In genomic region chr9:79765329-79765728, GRCm38 (mm10) we compare ENCODE assay signal across 22 mouse cellular contexts. TPM values are rescaled to one million over a fixed set of nuclear protein-coding genes. Genes with fewer than 3 reads are reported as not detected.
DNase-seq lines count a peak whose midpoint lies in the region; ATAC-seq and TF ChIP-seq lines count a peak whose summit lies in the region.
"Had no signal": no experiment of that assay in that cellular context is flagged by ENCODE, and none has a peak within 500 bp of the region (broad histone marks: within the 10 kb centered on the region; RNA-seq: fewer than 3 reads in every experiment).

No protein-coding gene starts in this region.

- no peaks in the 10 kb centered on the region for H3K4me1 ChIP-seq in intestine, embryonic 15.5 days (replicated peaks)
- no peaks in the 10 kb centered on the region for H3K4me1 ChIP-seq in intestine, postnatal 0 days (replicated peaks; ENCODE audit: control insufficient read depth, insufficient read depth, low read length)
- no peaks in the 10 kb centered on the region for H3K4me1 ChIP-seq in stomach, embryonic 15.5 days
- H3K4me1 ChIP-seq in stomach, postnatal 0 days (replicated peaks; ENCODE audit: control insufficient read depth, insufficient read depth), result no peaks in the 10 kb centered on the region
- H3K4me1 ChIP-seq in lung, embryonic 16.5 days (replicated peaks; ENCODE audit: control insufficient read depth, insufficient read depth, low read length), result peaks cover 10% of the 10 kb centered on the region
- H3K4me1 ChIP-seq: embryonic facial prominence, embryonic 15.5 days; limb, embryonic 12.5 days had no signal

- 0 out of 2 replicates have a peak, but pooled peaks have one; percentile 30 for ATAC-seq in intestine, embryonic 15.5 days
- no peak for ATAC-seq in intestine, postnatal 0 days
- ATAC-seq in stomach, embryonic 15.5 days (ENCODE audit: insufficient read depth, low FRiP score, low read depth), result peak; percentile 43; the same call in 1 of the 2 replicates
- ATAC-seq in stomach, postnatal 0 days (ENCODE audit: low FRiP score, low TSS enrichment), result no peak
- ATAC-seq in lung, embryonic 16.5 days (ENCODE audit: low read depth), result peak; percentile 76
- ATAC-seq in frontal cortex, adult (ENCODE audit: low TSS enrichment), result no peak
- ATAC-seq: forebrain, embryonic 15.5 days; liver, embryonic 12.5 days; midbrain, embryonic 15.5 days had no signal

- no peaks in the 10 kb centered on the region for H3K9me3 ChIP-seq in intestine, embryonic 15.5 days
- no peaks in the 10 kb centered on the region for H3K9me3 ChIP-seq in intestine, postnatal 0 days (ENCODE audit: control insufficient read depth)
- no peaks in the 10 kb centered on the region for H3K9me3 ChIP-seq in stomach, embryonic 15.5 days
- no peaks in the 10 kb centered on the region for H3K9me3 ChIP-seq in stomach, postnatal 0 days (ENCODE audit: control insufficient read depth, low read length)
- H3K9me3 ChIP-seq in lung, embryonic 16.5 days (ENCODE audit: control insufficient read depth, low read length), result no peaks in the 10 kb centered on the region
- H3K9me3 ChIP-seq: embryonic facial prominence, embryonic 15.5 days; forebrain, embryonic 15.5 days; heart, embryonic 13.5 days; limb, embryonic 12.5 days; liver, embryonic 12.5 days; midbrain, embryonic 15.5 days; neural tube, embryonic 13.5 days had no signal

- TF ChIP-seq EP300 in stomach, postnatal 0 days (optimal IDR thresholded peaks at IDR 0.05), result no peak

- no peak for DNase-seq in stomach, postnatal 0 days (ENCODE audit: low spot score)
- peak; percentile 39 for DNase-seq in yolk sac, embryonic 10.5 days (ENCODE audit: low spot score)
- DNase-seq in gastrocnemius, postnatal 10 days, result no peak
- DNase-seq: adrenal gland, postnatal 14 days; gastrocnemius, postnatal 25 days; heart, adult 18-20 months; retina, postnatal 1 day; thymus, postnatal 25 days had no signal

- WGBS in intestine, embryonic 15.5 days, result 71% methylated on average over 4 of the region's 4 CpGs
- WGBS in intestine, postnatal 0 days, result 60% methylated on average over 4 of the region's 4 CpGs
- WGBS in stomach, embryonic 15.5 days, result 77% methylated on average over 4 of the region's 4 CpGs
- WGBS in stomach, postnatal 0 days, result 76% methylated on average over 4 of the region's 4 CpGs
- WGBS in lung, embryonic 16.5 days, result 50% methylated on average over 4 of the region's 4 CpGs

- no peak overlapping the region for H3K4me2 ChIP-seq in intestine, embryonic 15.5 days (replicated peaks)
- no peak overlapping the region for H3K4me2 ChIP-seq in intestine, postnatal 0 days (replicated peaks; ENCODE audit: low read depth)
- H3K4me2 ChIP-seq in stomach, embryonic 15.5 days, result no peak overlapping the region
- no peak overlapping the region for H3K4me2 ChIP-seq in stomach, postnatal 0 days (replicated peaks; ENCODE audit: low read depth)
- no peak overlapping the region for H3K4me2 ChIP-seq in lung, embryonic 16.5 days (ENCODE audit: low read depth, low read length)
- H3K4me2 ChIP-seq: embryonic facial prominence, embryonic 15.5 days; forebrain, embryonic 15.5 days; heart, embryonic 13.5 days; limb, embryonic 12.5 days; liver, embryonic 12.5 days; midbrain, embryonic 15.5 days; neural tube, embryonic 13.5 days had no signal

- H3K27ac ChIP-seq in intestine, embryonic 15.5 days, result no peak overlapping the region
- no peak overlapping the region for H3K27ac ChIP-seq in intestine, postnatal 0 days (ENCODE audit: low read depth, low read length)
- no peak overlapping the region for H3K27ac ChIP-seq in stomach, embryonic 15.5 days
- no peak overlapping the region for H3K27ac ChIP-seq in stomach, postnatal 0 days (replicated peaks)
- H3K27ac ChIP-seq in lung, embryonic 16.5 days (ENCODE audit: low read length), result peak overlapping the region; percentile 81
- H3K27ac ChIP-seq: embryonic facial prominence, embryonic 15.5 days; forebrain, embryonic 15.5 days; heart, embryonic 13.5 days; limb, embryonic 12.5 days; liver, embryonic 12.5 days; macrophage; midbrain, embryonic 15.5 days; neural tube, embryonic 13.5 days had no signal

- no peak overlapping the region for H3K9ac ChIP-seq in intestine, embryonic 15.5 days
- H3K9ac ChIP-seq in intestine, postnatal 0 days (ENCODE audit: low read depth, low read length), result no peak overlapping the region
- H3K9ac ChIP-seq in stomach, embryonic 15.5 days, result no peak overlapping the region
- H3K9ac ChIP-seq in stomach, postnatal 0 days (ENCODE audit: low read length), result no peak overlapping the region
- no peak overlapping the region for H3K9ac ChIP-seq in lung, embryonic 16.5 days (ENCODE audit: low read length)
- H3K9ac ChIP-seq: embryonic facial prominence, embryonic 15.5 days; forebrain, embryonic 15.5 days; heart, embryonic 13.5 days; limb, embryonic 12.5 days; liver, embryonic 12.5 days; midbrain, embryonic 15.5 days; neural tube, embryonic 13.5 days had no signal

- H3K4me3 ChIP-seq in intestine, embryonic 15.5 days (replicated peaks), result no peak overlapping the region
- H3K4me3 ChIP-seq in intestine, postnatal 0 days (ENCODE audit: low read depth, low read length), result no peak overlapping the region
- no peak overlapping the region for H3K4me3 ChIP-seq in stomach, embryonic 15.5 days (replicated peaks)
- no peak overlapping the region for H3K4me3 ChIP-seq in stomach, postnatal 0 days (ENCODE audit: low read depth, low read length)
- H3K4me3 ChIP-seq in lung, embryonic 16.5 days (ENCODE audit: low read length), result no peak overlapping the region
- H3K4me3 ChIP-seq: embryonic facial prominence, embryonic 15.5 days; forebrain, embryonic 15.5 days; heart, embryonic 13.5 days; limb, embryonic 12.5 days; liver, embryonic 12.5 days; midbrain, embryonic 15.5 days; myocyte; neural tube, embryonic 13.5 days had no signal

- no peak for TF ChIP-seq CTCF in intestine, postnatal 0 days (IDR thresholded peaks at IDR 0.05; ENCODE audit: low read depth)
- no peak for TF ChIP-seq CTCF in stomach, postnatal 0 days (IDR thresholded peaks at IDR 0.05; ENCODE audit: low read depth)

- H3K36me3 ChIP-seq in intestine, embryonic 15.5 days, result no peaks in the 10 kb centered on the region
- 0 out of 2 replicates have a peak, but pooled peaks cover 3% of the 10 kb centered on the region for H3K36me3 ChIP-seq in intestine, postnatal 0 days (ENCODE audit: control insufficient read depth, insufficient read depth)
- no peaks in the 10 kb centered on the region for H3K36me3 ChIP-seq in stomach, embryonic 15.5 days
- H3K36me3 ChIP-seq in stomach, postnatal 0 days (ENCODE audit: control insufficient read depth, insufficient read depth, low read length), result no peaks in the 10 kb centered on the region
- no peaks in the 10 kb centered on the region for H3K36me3 ChIP-seq in lung, embryonic 16.5 days (ENCODE audit: control insufficient read depth, insufficient read depth, low read length)
- H3K36me3 ChIP-seq: forebrain, embryonic 15.5 days; midbrain, embryonic 15.5 days had no signal

- H3K27me3 ChIP-seq in intestine, embryonic 15.5 days (replicated peaks), result no peaks in the 10 kb centered on the region
- no peaks in the 10 kb centered on the region for H3K27me3 ChIP-seq in intestine, postnatal 0 days (replicated peaks; ENCODE audit: control insufficient read depth, insufficient read depth, low read length)
- no peaks in the 10 kb centered on the region for H3K27me3 ChIP-seq in stomach, embryonic 15.5 days (replicated peaks)
- no peaks in the 10 kb centered on the region for H3K27me3 ChIP-seq in stomach, postnatal 0 days (ENCODE audit: control insufficient read depth, insufficient read depth, low read length)
- H3K27me3 ChIP-seq in lung, embryonic 16.5 days (ENCODE audit: control insufficient read depth, insufficient read depth, low read depth, low read length), result no peaks in the 10 kb centered on the region
- H3K27me3 ChIP-seq: embryonic facial prominence, embryonic 15.5 days; forebrain, embryonic 15.5 days; heart, embryonic 13.5 days; limb, embryonic 12.5 days; liver, embryonic 12.5 days; midbrain, embryonic 15.5 days; neural tube, embryonic 13.5 days had no signal

RNA-seq across cellular contexts. Expression of gene Cox7a2, which starts 5.7 kb away (rescaled TPM):
- polyA plus RNA-seq in intestine, embryonic 15.5 days (2015; fragmentation: Nextera tagmentation; extraction: Ambion mirVana), result 893 and 914 TPM in 2 replicates
- 1,275 and 1,366 TPM in 2 replicates for polyA plus RNA-seq in intestine, postnatal 0 days (2015; fragmentation: Nextera tagmentation; extraction: Ambion mirVana)
- polyA plus RNA-seq in stomach, embryonic 15.5 days (2015; fragmentation: Nextera tagmentation; extraction: Ambion mirVana), result 730 and 796 TPM in 2 replicates
- 927 and 965 TPM in 2 replicates for polyA plus RNA-seq in stomach, postnatal 0 days (2015; fragmentation: Nextera tagmentation; extraction: Ambion mirVana)
- 676 and 713 TPM in 2 replicates for polyA plus RNA-seq in lung, embryonic 16.5 days (2015; fragmentation: Nextera tagmentation; extraction: Ambion mirVana)
- 100 to 1,000 TPM; 471 to 585 TPM for total RNA-seq in gastrocnemius, postnatal 10 days (2021)

RNA-seq across cellular contexts. Expression of gene Tmem30a, which starts 28.0 kb away (rescaled TPM):
- polyA plus RNA-seq in intestine, embryonic 15.5 days (2015; fragmentation: Nextera tagmentation; extraction: Ambion mirVana), result 66.4 and 72.6 TPM in 2 replicates
- polyA plus RNA-seq in intestine, postnatal 0 days (2015; fragmentation: Nextera tagmentation; extraction: Ambion mirVana), result 75.2 and 76.2 TPM in 2 replicates
- polyA plus RNA-seq in stomach, embryonic 15.5 days (2015; fragmentation: Nextera tagmentation; extraction: Ambion mirVana), result 74.1 and 74.7 TPM in 2 replicates
- 56.4 and 57.3 TPM in 2 replicates for polyA plus RNA-seq in stomach, postnatal 0 days (2015; fragmentation: Nextera tagmentation; extraction: Ambion mirVana)
- 96.6 and 97.3 TPM in 2 replicates for polyA plus RNA-seq in lung, embryonic 16.5 days (2015; fragmentation: Nextera tagmentation; extraction: Ambion mirVana)
- 10 to 100 TPM; 42.4 to 45.3 TPM for total RNA-seq in gastrocnemius, postnatal 10 days (2021)

RNA-seq across cellular contexts. Expression of gene Col12a1, which starts 46.7 kb away (rescaled TPM):
- 35.6 and 36.2 TPM in 2 replicates for polyA plus RNA-seq in intestine, embryonic 15.5 days (2015; fragmentation: Nextera tagmentation; extraction: Ambion mirVana)
- 16.6 and 17.0 TPM in 2 replicates for polyA plus RNA-seq in intestine, postnatal 0 days (2015; fragmentation: Nextera tagmentation; extraction: Ambion mirVana)
- polyA plus RNA-seq in stomach, embryonic 15.5 days (2015; fragmentation: Nextera tagmentation; extraction: Ambion mirVana), result 39.8 and 41.8 TPM in 2 replicates
- 21.6 and 31.0 TPM in 2 replicates for polyA plus RNA-seq in stomach, postnatal 0 days (2015; fragmentation: Nextera tagmentation; extraction: Ambion mirVana)
- 16.5 and 18.0 TPM in 2 replicates for polyA plus RNA-seq in lung, embryonic 16.5 days (2015; fragmentation: Nextera tagmentation; extraction: Ambion mirVana)
- total RNA-seq in gastrocnemius, postnatal 10 days (2021), result 100 to 1,000 TPM in 1 of 2 experiments, 10 to 100 TPM in 1; 95.2 to 143 TPM

Comparison
In these comparisons a context has a peak if more than half of its experiments do, and no peak if none do; other contexts are left out.
1. ATAC-seq: peak in intestine, embryonic 15.5 days (single experiment), stomach, embryonic 15.5 days (single experiment) and lung, embryonic 16.5 days (single experiment); none in intestine, postnatal 0 days (single experiment), stomach, postnatal 0 days (single experiment) and frontal cortex, adult (single experiment).